Mouse (Mus musculus) heart, adult 2 months (tissue): ENCODE data around the gene Prrt3.

Experiments
- CTCF ChIP-seq: fragments of 200-600 bp; IDR thresholded peaks from 2 replicates; pipeline ENCODE4 v1.8.1; 2022; ENCODE audit warnings: antibody characterized with exemption, mild to moderate bottlenecking, moderate library complexity
- EP300 ChIP-seq: fragments of 200-500 bp; IDR thresholded peaks from 2 replicates; pipeline ENCODE4 v1.6.1; 2011; ENCODE audit warnings: low read depth, low read length, control low read depth; ENCODE audit not compliant: insufficient read depth
- POLR2A ChIP-seq: fragments of 200-500 bp; IDR thresholded peaks from 2 replicates; pipeline ENCODE4 v1.6.1; 2011; ENCODE audit warnings: mild to moderate bottlenecking, low read depth, low read length, control low read depth; ENCODE audit not compliant: insufficient read depth

GRCm38 (mm10) chr6:113451839-113452238 lies 49.9 kb downstream of the Prrt3 start:
- TF ChIP-seq CTCF: no peak
- TF ChIP-seq EP300: no peak
- TF ChIP-seq POLR2A: no peak
